Mouse (Mus musculus): ENCODE measurements around the gene Il18r1. TPM values are rescaled to one million over a fixed set of nuclear protein-coding genes. Genes with fewer than 3 reads are reported as not detected.

The Il18r1 gene
- polyA plus RNA-seq, 1 experiment from 2014 or later: 0.50 TPM

GRCm38 (mm10) chr1:40430143-40430834, 35.1 kb upstream of the Il18r1 start:
- ATAC-seq (ENCODE audit: insufficient read depth) (no peak), DNase-seq (no peak)
- Histone ChIP-seq H3K9me3 (ENCODE audit: low read depth, low read length) (no peaks in the 10 kb centered on the region), H3K4me3 (ENCODE audit: low read depth, low read length) (no peak overlapping the region), H3K36me3 (ENCODE audit: insufficient read depth) (no peaks in the 10 kb centered on the region), H3K4me1 (ENCODE audit: insufficient read depth) (no peaks in the 10 kb centered on the region), H3K9ac (no peak overlapping the region), H3K27me3 (ENCODE audit: insufficient read depth, low read length) (no peaks in the 10 kb centered on the region; the same call in 1 of the 2 replicates), H3K4me2 (no peak overlapping the region), H3K27ac (ENCODE audit: low read depth) (no peak overlapping the region)
- WGBS: 63% methylated on average over 4 of the region's 4 CpGs
- no peak for TF ChIP-seq CTCF (IDR thresholded peaks at IDR 0.05; ENCODE audit: low read depth)

GRCm38 (mm10) chr1:40432169-40432568, 33.2 kb upstream of the Il18r1 start:
- no peaks in the 10 kb centered on the region for H3K9me3 ChIP-seq (ENCODE audit: low read depth, low read length)
- H3K4me1 ChIP-seq (ENCODE audit: insufficient read depth): no peaks in the 10 kb centered on the region
- no peaks in the 10 kb centered on the region for H3K36me3 ChIP-seq (ENCODE audit: insufficient read depth)
- H3K9ac ChIP-seq: no peak overlapping the region
- no peak overlapping the region for H3K4me2 ChIP-seq
- no peak overlapping the region for H3K27ac ChIP-seq (ENCODE audit: low read depth)
- no peak for TF ChIP-seq CTCF (IDR thresholded peaks at IDR 0.05; ENCODE audit: low read depth)
- no peaks in the 10 kb centered on the region; the same call in 1 of the 2 replicates for H3K27me3 ChIP-seq (ENCODE audit: insufficient read depth, low read length)
- DNase-seq (no peak), ATAC-seq (ENCODE audit: insufficient read depth) (no peak)
- WGBS: 77% methylated on average over 2 of the region's 2 CpGs
- no peak overlapping the region for H3K4me3 ChIP-seq (ENCODE audit: low read depth, low read length)

- no peak for ATAC-seq (ENCODE audit: insufficient read depth)
- Histone ChIP-seq H3K4me2 (no peak overlapping the region), H3K27me3 (ENCODE audit: insufficient read depth, low read length) (no peaks in the 10 kb centered on the region), H3K9me3 (ENCODE audit: low read depth, low read length) (no peaks in the 10 kb centered on the region), H3K4me3 (ENCODE audit: low read depth, low read length) (no peak overlapping the region), H3K4me1 (ENCODE audit: insufficient read depth) (no peaks in the 10 kb centered on the region), H3K9ac (no peak overlapping the region), H3K36me3 (ENCODE audit: insufficient read depth) (no peaks in the 10 kb centered on the region), H3K27ac (ENCODE audit: low read depth) (no peak overlapping the region)
- no peak for TF ChIP-seq CTCF (IDR thresholded peaks at IDR 0.05; ENCODE audit: low read depth)
- 74% methylated on average over 3 of the region's 3 CpGs for WGBS
- DNase-seq: no peak
Observed at GRCm38 (mm10) chr1:40435936-40436335, 29.4 kb upstream of the Il18r1 start.

GRCm38 (mm10) chr1:40437340-40437739, 28.0 kb upstream of the Il18r1 start:
- H3K27me3 ChIP-seq (ENCODE audit: insufficient read depth, low read length): no peaks in the 10 kb centered on the region
- H3K9ac ChIP-seq: no peak overlapping the region
- no peak overlapping the region for H3K27ac ChIP-seq (ENCODE audit: low read depth)
- no peak overlapping the region for H3K4me2 ChIP-seq
- H3K4me1 ChIP-seq (ENCODE audit: insufficient read depth): no peaks in the 10 kb centered on the region
- WGBS: 85% methylated on average over 2 of the region's 2 CpGs
- no peaks in the 10 kb centered on the region for H3K9me3 ChIP-seq (ENCODE audit: low read depth, low read length)
- no peaks in the 10 kb centered on the region for H3K36me3 ChIP-seq (ENCODE audit: insufficient read depth)
- TF ChIP-seq CTCF (IDR thresholded peaks at IDR 0.05; ENCODE audit: low read depth): no peak
- DNase-seq (no peak), ATAC-seq (ENCODE audit: insufficient read depth) (no peak)
- H3K4me3 ChIP-seq (ENCODE audit: low read depth, low read length): no peak overlapping the region

- ATAC-seq (ENCODE audit: insufficient read depth) (no peak), DNase-seq (no peak)
- Histone ChIP-seq H3K27ac (ENCODE audit: low read depth) (no peak overlapping the region), H3K9me3 (ENCODE audit: low read depth, low read length) (no peaks in the 10 kb centered on the region), H3K27me3 (ENCODE audit: insufficient read depth, low read length) (no peaks in the 10 kb centered on the region), H3K4me3 (ENCODE audit: low read depth, low read length) (no peak overlapping the region), H3K36me3 (ENCODE audit: insufficient read depth) (no peaks in the 10 kb centered on the region), H3K9ac (no peak overlapping the region), H3K4me2 (no peak overlapping the region), H3K4me1 (ENCODE audit: insufficient read depth) (no peaks in the 10 kb centered on the region)
- WGBS: 56% methylated on average over 8 of the region's 8 CpGs
- no peak for TF ChIP-seq CTCF (IDR thresholded peaks at IDR 0.05; ENCODE audit: low read depth)
Observed at GRCm38 (mm10) chr1:40439504-40439903, 25.8 kb upstream of the Il18r1 start.

GRCm38 (mm10) chr1:40444800-40445199, 20.6 kb upstream of the Il18r1 start:
- Histone ChIP-seq H3K36me3 (ENCODE audit: insufficient read depth) (no peaks in the 10 kb centered on the region), H3K9ac (no peak overlapping the region), H3K4me1 (ENCODE audit: insufficient read depth) (no peaks in the 10 kb centered on the region), H3K27me3 (ENCODE audit: insufficient read depth, low read length) (no peaks in the 10 kb centered on the region), H3K27ac (ENCODE audit: low read depth) (no peak overlapping the region), H3K9me3 (ENCODE audit: low read depth, low read length) (no peaks in the 10 kb centered on the region), H3K4me2 (no peak overlapping the region), H3K4me3 (ENCODE audit: low read depth, low read length) (no peak overlapping the region)
- 72% methylated on average over 3 of the region's 3 CpGs for WGBS
- ATAC-seq (ENCODE audit: insufficient read depth): no peak
- TF ChIP-seq CTCF (IDR thresholded peaks at IDR 0.05; ENCODE audit: low read depth): no peak
- no peak for DNase-seq

- Histone ChIP-seq H3K4me2 (no peak overlapping the region), H3K4me1 (ENCODE audit: insufficient read depth) (no peaks in the 10 kb centered on the region), H3K9ac (no peak overlapping the region), H3K27ac (ENCODE audit: low read depth) (no peak overlapping the region), H3K27me3 (ENCODE audit: insufficient read depth, low read length) (no peaks in the 10 kb centered on the region), H3K9me3 (ENCODE audit: low read depth, low read length) (no peaks in the 10 kb centered on the region), H3K36me3 (ENCODE audit: insufficient read depth) (no peaks in the 10 kb centered on the region), H3K4me3 (ENCODE audit: low read depth, low read length) (no peak overlapping the region)
- TF ChIP-seq CTCF (IDR thresholded peaks at IDR 0.05; ENCODE audit: low read depth): no peak
- DNase-seq: no peak
- ATAC-seq (ENCODE audit: insufficient read depth): no peak
- WGBS: 75% methylated on average over 4 of the region's 4 CpGs
Observed at GRCm38 (mm10) chr1:40467306-40467705, 2.0 kb downstream of the Il18r1 start.

Data from lung, embryonic 14.5 days (tissue).